Mouse (Mus musculus): ENCODE results near the gene Cd207. TPM values are rescaled to one million over a fixed set of nuclear protein-coding genes. Genes with fewer than 3 reads are reported as not detected.

The Cd207 gene
- not detected in 2 replicates for polyA plus RNA-seq (2015; fragmentation: Nextera tagmentation; extraction: Ambion mirVana)

- Histone ChIP-seq H3K36me3 (ENCODE audit: insufficient read depth, low read length) (no peaks in the 10 kb centered on the region), H3K4me2 (replicated peaks; ENCODE audit: low read depth, low read length) (no peak within 1 kb of the TSS), H3K4me3 (ENCODE audit: low read depth, low read length) (no peak within 1 kb of the TSS), H3K4me1 (ENCODE audit: insufficient read depth, low read depth, low read length) (no peaks in the 10 kb centered on the region), H3K9ac (replicated peaks; ENCODE audit: low read depth) (no peak within 1 kb of the TSS), H3K27me3 (replicated peaks; ENCODE audit: insufficient read depth, low read length) (no peaks in the 10 kb centered on the region), H3K9me3 (ENCODE audit: low read length) (no peaks in the 10 kb centered on the region), H3K27ac (ENCODE audit: low read length) (no peak within 1 kb of the TSS)
- TF ChIP-seq CTCF (IDR thresholded peaks at IDR 0.05), result no peak
- TF ChIP-seq EP300 (IDR thresholded peaks at IDR 0.05), result no peak
- no peak for DNase-seq (ENCODE audit: low spot score)
- ATAC-seq, result no peak
- WGBS, result 65% methylated on average over 4 of the region's 4 CpGs
Observed at GRCm38 (mm10) chr6:83677757-83678156, at the start of gene Cd207. Gene Cd207 (minus strand): TSS chr6:83677857.

DNA sequence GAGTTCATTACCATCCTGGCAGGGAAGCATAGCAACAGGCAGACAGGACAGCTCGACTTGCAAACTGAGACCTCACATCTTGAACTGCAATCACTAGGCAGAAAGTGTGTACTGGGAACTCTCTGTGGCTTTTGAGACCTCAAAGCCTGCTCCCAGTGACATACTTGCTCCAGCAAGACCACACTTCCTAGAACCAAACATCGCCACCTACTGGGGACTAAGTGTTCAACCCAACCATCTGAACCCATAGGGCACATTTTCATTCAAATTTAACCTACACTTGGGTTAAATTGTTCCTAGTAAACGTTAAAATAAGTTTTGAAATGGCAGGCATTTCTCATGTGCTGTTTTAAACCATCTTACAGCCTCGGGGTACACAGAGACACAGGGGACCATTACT lies 49.5 kb upstream of the Cd207 start:
- Histone ChIP-seq H3K4me1 (ENCODE audit: insufficient read depth, low read depth, low read length) (no peaks in the 10 kb centered on the region), H3K4me2 (replicated peaks; ENCODE audit: low read depth, low read length) (no peak overlapping the region), H3K27ac (ENCODE audit: low read length) (no peak overlapping the region), H3K9ac (replicated peaks; ENCODE audit: low read depth) (no peak overlapping the region), H3K4me3 (ENCODE audit: low read depth, low read length) (no peak overlapping the region), H3K27me3 (replicated peaks; ENCODE audit: insufficient read depth, low read length) (peaks cover 15% of the 10 kb centered on the region; the same call in 1 of the 2 replicates), H3K36me3 (ENCODE audit: insufficient read depth, low read length) (no peaks in the 10 kb centered on the region), H3K9me3 (ENCODE audit: low read length) (no peaks in the 10 kb centered on the region)
- 39% methylated on average over 4 of the region's 4 CpGs for WGBS
- TF ChIP-seq EP300 (IDR thresholded peaks at IDR 0.05), result no peak
- peak; percentile 46 for TF ChIP-seq CTCF (IDR thresholded peaks at IDR 0.05)
- DNase-seq (ENCODE audit: low spot score) (no peak), ATAC-seq (no peak)

DNA sequence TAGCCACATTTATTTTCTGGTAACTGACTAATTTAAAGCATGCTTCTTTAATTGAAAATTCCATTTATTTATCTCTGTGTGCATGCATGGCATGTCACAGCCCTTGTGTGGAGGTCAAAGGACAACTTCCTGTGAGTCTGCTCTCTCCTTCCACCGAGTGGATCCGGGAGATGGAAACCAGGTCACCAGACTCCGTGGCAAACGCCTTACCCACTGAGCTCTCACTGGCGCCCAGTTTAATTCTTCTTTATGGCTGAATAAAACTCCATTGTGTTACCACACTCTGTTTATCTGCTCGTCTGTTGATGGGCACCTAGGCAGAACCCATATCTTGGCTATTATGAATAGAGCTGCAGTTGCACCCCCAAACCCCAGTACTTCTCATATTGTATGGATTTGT lies 44.9 kb upstream of the Cd207 start:
- WGBS, result 20% methylated on average over 6 of the region's 6 CpGs
- no peak for DNase-seq (ENCODE audit: low spot score)

GRCm38 (mm10) chr6:83717026-83717425 lies 39.4 kb upstream of the Cd207 start:
- H3K9me3 ChIP-seq (ENCODE audit: low read length), result no peaks in the 10 kb centered on the region
- 2% methylated on average over 8 of the region's 8 CpGs for WGBS
- H3K4me1 ChIP-seq (ENCODE audit: insufficient read depth, low read depth, low read length), result peaks cover 4% of the 10 kb centered on the region; the same call in 1 of the 2 replicates
- DNase-seq (ENCODE audit: low spot score), result no peak
- no peak overlapping the region for H3K27ac ChIP-seq (ENCODE audit: low read length)
- no peak overlapping the region for H3K4me3 ChIP-seq (ENCODE audit: low read depth, low read length)
- ATAC-seq, result no peak
- TF ChIP-seq EP300 (IDR thresholded peaks at IDR 0.05), result no peak
- TF ChIP-seq CTCF (IDR thresholded peaks at IDR 0.05), result no peak
- no peaks in the 10 kb centered on the region for H3K36me3 ChIP-seq (ENCODE audit: insufficient read depth, low read length)
- H3K4me2 ChIP-seq (replicated peaks; ENCODE audit: low read depth, low read length), result no peak overlapping the region
- peaks cover 78% of the 10 kb centered on the region for H3K27me3 ChIP-seq (replicated peaks; ENCODE audit: insufficient read depth, low read length)
- H3K9ac ChIP-seq (replicated peaks; ENCODE audit: low read depth), result no peak overlapping the region

More for the DNA sequence above, 44.9 kb upstream of the Cd207 start:
- Histone ChIP-seq H3K27ac (ENCODE audit: low read length) (no peak overlapping the region), H3K9ac (replicated peaks; ENCODE audit: low read depth) (no peak overlapping the region), H3K4me2 (replicated peaks; ENCODE audit: low read depth, low read length) (no peak overlapping the region), H3K36me3 (ENCODE audit: insufficient read depth, low read length) (no peaks in the 10 kb centered on the region), H3K9me3 (ENCODE audit: low read length) (no peaks in the 10 kb centered on the region), H3K27me3 (replicated peaks; ENCODE audit: insufficient read depth, low read length) (peaks cover 39% of the 10 kb centered on the region), H3K4me1 (ENCODE audit: insufficient read depth, low read depth, low read length) (no peaks in the 10 kb centered on the region), H3K4me3 (ENCODE audit: low read depth, low read length) (no peak overlapping the region)
- no peak for ATAC-seq
- TF ChIP-seq CTCF (IDR thresholded peaks at IDR 0.05) (no peak), EP300 (IDR thresholded peaks at IDR 0.05) (no peak)

GRCm38 (mm10) chr6:83715461-83716196 lies 38.0 kb upstream of the Cd207 start:
- DNase-seq (ENCODE audit: low spot score) (no peak), ATAC-seq (no peak)
- H3K9ac ChIP-seq (replicated peaks; ENCODE audit: low read depth), result no peak overlapping the region
- H3K4me1 ChIP-seq (ENCODE audit: insufficient read depth, low read depth, low read length), result peaks cover 4% of the 10 kb centered on the region; the same call in 1 of the 2 replicates
- no peak overlapping the region for H3K4me2 ChIP-seq (replicated peaks; ENCODE audit: low read depth, low read length)
- 4% methylated on average over 30 of the region's 30 CpGs for WGBS
- no peak overlapping the region for H3K27ac ChIP-seq (ENCODE audit: low read length)
- H3K27me3 ChIP-seq (replicated peaks; ENCODE audit: insufficient read depth, low read length), result peaks cover 84% of the 10 kb centered on the region
- H3K9me3 ChIP-seq (ENCODE audit: low read length), result no peaks in the 10 kb centered on the region
- H3K4me3 ChIP-seq (ENCODE audit: low read depth, low read length), result no peak overlapping the region
- no peaks in the 10 kb centered on the region for H3K36me3 ChIP-seq (ENCODE audit: insufficient read depth, low read length)
- no peak for TF ChIP-seq EP300 (IDR thresholded peaks at IDR 0.05)
- no peak for TF ChIP-seq CTCF (IDR thresholded peaks at IDR 0.05)

- H3K9me3 ChIP-seq (ENCODE audit: low read length), result no peaks in the 10 kb centered on the region
- H3K4me1 ChIP-seq (ENCODE audit: insufficient read depth, low read depth, low read length), result peaks cover 4% of the 10 kb centered on the region; the same call in 1 of the 2 replicates
- ATAC-seq (no peak), DNase-seq (ENCODE audit: low spot score) (peak; percentile 30)
- no peak overlapping the region for H3K9ac ChIP-seq (replicated peaks; ENCODE audit: low read depth)
- WGBS, result 2% methylated on average over 34 of the region's 34 CpGs
- no peaks in the 10 kb centered on the region for H3K36me3 ChIP-seq (ENCODE audit: insufficient read depth, low read length)
- 0 out of 2 replicates have a peak overlapping the region, but pooled peaks have one; percentile 11 for H3K4me2 ChIP-seq (replicated peaks; ENCODE audit: low read depth, low read length)
- peaks cover 95% of the 10 kb centered on the region for H3K27me3 ChIP-seq (replicated peaks; ENCODE audit: insufficient read depth, low read length)
- 0 out of 2 replicates have a peak overlapping the region, but pooled peaks have one; percentile 3 for H3K4me3 ChIP-seq (ENCODE audit: low read depth, low read length)
- H3K27ac ChIP-seq (ENCODE audit: low read length), result no peak overlapping the region
- TF ChIP-seq EP300 (IDR thresholded peaks at IDR 0.05) (no peak), CTCF (IDR thresholded peaks at IDR 0.05) (no peak)
Observed at GRCm38 (mm10) chr6:83714221-83715123, 36.8 kb upstream of the Cd207 start.
